Mouse (Mus musculus): ENCODE results near the gene Fbxo7. TPM values are rescaled to one million over a fixed set of nuclear protein-coding genes. Genes with fewer than 3 reads are reported as not detected.
A peak's percentile ranks its signal among the peaks of the same experiment; 100 is the strongest.

Gene Fbxo7
- total RNA-seq, 2 experiments from 2014 or later: 12.0 to 17.5 TPM

GRCm38 (mm10) chr10:86034007-86034728 lies 12.4 kb downstream of the Fbxo7 start:
- no peak for ATAC-seq (ENCODE audit: poor library complexity, severe bottlenecking)

- no peak for ATAC-seq (ENCODE audit: poor library complexity, severe bottlenecking)
Measured at GRCm38 (mm10) chr10:86043651-86044050, 21.9 kb downstream of the Fbxo7 start.

GRCm38 (mm10) chr10:86044066-86044465 lies 22.3 kb downstream of the Fbxo7 start:
- no peak for ATAC-seq (ENCODE audit: poor library complexity, severe bottlenecking)

- ATAC-seq (ENCODE audit: poor library complexity, severe bottlenecking): no peak
Measured at GRCm38 (mm10) chr10:86046371-86046770, 24.6 kb downstream of the Fbxo7 start.

- no peak for ATAC-seq (ENCODE audit: poor library complexity, severe bottlenecking)
Measured at GRCm38 (mm10) chr10:86047786-86048185, 26.0 kb downstream of the Fbxo7 start.

GRCm38 (mm10) chr10:86050522-86050921 lies 28.8 kb downstream of the Fbxo7 start:
- ATAC-seq (ENCODE audit: poor library complexity, severe bottlenecking): no peak

- peak; percentile 84 for ATAC-seq (ENCODE audit: poor library complexity, severe bottlenecking)
Measured at GRCm38 (mm10) chr10:86052818-86053522, 31.2 kb downstream of the Fbxo7 start.

- ATAC-seq (ENCODE audit: poor library complexity, severe bottlenecking): no peak
Measured at GRCm38 (mm10) chr10:86056297-86056903, 34.6 kb downstream of the Fbxo7 start.

- ATAC-seq (ENCODE audit: poor library complexity, severe bottlenecking): no peak
Measured at GRCm38 (mm10) chr10:86057286-86057685, 35.5 kb downstream of the Fbxo7 start.

GRCm38 (mm10) chr10:86057712-86058111 lies 35.9 kb downstream of the Fbxo7 start:
- ATAC-seq (ENCODE audit: poor library complexity, severe bottlenecking): no peak

- no peak for ATAC-seq (ENCODE audit: poor library complexity, severe bottlenecking)
Measured at GRCm38 (mm10) chr10:86060267-86060666, 38.5 kb downstream of the Fbxo7 start.

- ATAC-seq (ENCODE audit: poor library complexity, severe bottlenecking): no peak
Measured at GRCm38 (mm10) chr10:86062261-86063017, 40.7 kb downstream of the Fbxo7 start.

- ATAC-seq (ENCODE audit: poor library complexity, severe bottlenecking): peak; percentile 44
Measured at GRCm38 (mm10) chr10:86063018-86063384, 41.2 kb downstream of the Fbxo7 start.

- ATAC-seq (ENCODE audit: poor library complexity, severe bottlenecking): peak; percentile 71
Measured at GRCm38 (mm10) chr10:86064937-86065336, 43.2 kb downstream of the Fbxo7 start.

- ATAC-seq (ENCODE audit: poor library complexity, severe bottlenecking): no peak
Measured at GRCm38 (mm10) chr10:86065661-86066060, 43.9 kb downstream of the Fbxo7 start.

- ATAC-seq (ENCODE audit: poor library complexity, severe bottlenecking): no peak
Measured at GRCm38 (mm10) chr10:86066651-86067050, 44.9 kb downstream of the Fbxo7 start.

GRCm38 (mm10) chr10:86067911-86068310 lies 46.1 kb downstream of the Fbxo7 start:
- no peak for ATAC-seq (ENCODE audit: poor library complexity, severe bottlenecking)

GRCm38 (mm10) chr10:86069341-86069740 lies 47.6 kb downstream of the Fbxo7 start:
- ATAC-seq (ENCODE audit: poor library complexity, severe bottlenecking): no peak

GRCm38 (mm10) chr10:86070751-86071150 lies 49.0 kb downstream of the Fbxo7 start:
- ATAC-seq (ENCODE audit: poor library complexity, severe bottlenecking): no peak

- ATAC-seq (ENCODE audit: poor library complexity, severe bottlenecking): peak; percentile 24; the same call in 1 of the 2 replicates
Measured at GRCm38 (mm10) chr10:86074134-86074533, 52.4 kb downstream of the Fbxo7 start.

Data from megakaryocyte, adult 5-6 weeks (primary cell).